Mouse (Mus musculus) hindbrain, embryonic 10.5 days (tissue): ENCODE results near the gene Lbhd2. TPM values are rescaled to one million over a fixed set of nuclear protein-coding genes. Genes with fewer than 3 reads are reported as not detected.

Experiments
- DNase-seq: peaks from one replicate; pipeline ENCODE4 v3.0.0-alpha.2; 2017; ENCODE audit warnings: low spot score
- H3K27ac ChIP-seq: fragments of 300-500 bp; sonication (generic); 2 replicates; pipeline ENCODE4 v1.5.1; 2016; ENCODE audit warnings: mild to moderate bottlenecking, moderate library complexity
- H3K27me3 ChIP-seq: fragments of 300-500 bp; sonication (generic); 2 replicates; pipeline ENCODE4 v1.6.1; 2016; ENCODE audit warnings: mild to moderate bottlenecking; ENCODE audit not compliant: poor library complexity, insufficient read depth, severe bottlenecking
- H3K36me3 ChIP-seq: fragments of 300-500 bp; sonication (generic); 2 replicates; pipeline ENCODE4 v1.6.1; 2016; ENCODE audit warnings: mild to moderate bottlenecking, moderate library complexity
- H3K4me1 ChIP-seq: fragments of 300-500 bp; sonication (generic); replicated peaks from 2 replicates; pipeline ENCODE4 v1.6.1; 2016; ENCODE audit warnings: mild to moderate bottlenecking
- H3K4me3 ChIP-seq: fragments of 300-500 bp; sonication (generic); 2 replicates; pipeline ENCODE4 v1.5.1; 2016; ENCODE audit warnings: mild to moderate bottlenecking, moderate library complexity
- H3K9me3 ChIP-seq: fragments of 300-500 bp; sonication (generic); 2 replicates; pipeline ENCODE4 v1.6.1; 2016; ENCODE audit warnings: mild to moderate bottlenecking, moderate library complexity
- WGBS: fragments of 180-500 bp; shearing (Covaris S2); methylation state at CpG from one replicate; pipeline ENCODE4 v1.1.7; 2016; 5-methylcytosine and 5-hydroxymethylcytosine counted together
- polyA plus RNA-seq: library from polyadenylated mRNA; unstranded; fragments of >200 nt; fragmentation: Nextera tagmentation; extraction: Ambion mirVana; gene quantifications from 2 replicates; pipeline ENCODE4 v1.2.1, GENCODE M21; 2016

The Lbhd2 gene
- polyA plus RNA-seq, 1 experiment from 2014 or later = 0.25 TPM

- Histone ChIP-seq H3K27me3 (peaks cover 99% of the 10 kb centered on the region), H3K36me3 (no peaks in the 10 kb centered on the region), H3K4me3 (0 out of 2 replicates have a peak overlapping the region, but pooled peaks have one; percentile 4), H3K4me1 (peaks cover 62% of the 10 kb centered on the region), H3K27ac (0 out of 2 replicates have a peak overlapping the region, but pooled peaks have one; percentile 20), H3K9me3 (no peaks in the 10 kb centered on the region)
- no peak for DNase-seq
- WGBS = 19% methylated on average over 14 of the region's 14 CpGs
Measured at GRCm38 (mm10) chr12:111448931-111449705, 42.5 kb downstream of the Lbhd2 start.

- 40% methylated on average over 6 of the region's 6 CpGs for whole genome bisulfite sequencing
Measured at GRCm38 (mm10) chr12:111450359-111450758, 43.8 kb downstream of the Lbhd2 start.

GRCm38 (mm10) chr12:111451561-111451960 lies 45.0 kb downstream of the Lbhd2 start:
- no peaks in the 10 kb centered on the region for H3K9me3 ChIP-seq
- H3K4me1 ChIP-seq = peaks cover 56% of the 10 kb centered on the region
- H3K27me3 ChIP-seq = peaks cover 99% of the 10 kb centered on the region
- no peak overlapping the region for H3K4me3 ChIP-seq
- no peak for DNase-seq
- no peaks in the 10 kb centered on the region for H3K36me3 ChIP-seq
- 84% methylated on average over 7 of the region's 7 CpGs for WGBS
- H3K27ac ChIP-seq = no peak overlapping the region

More at GRCm38 (mm10) chr12:111450359-111450758, 43.8 kb downstream of the Lbhd2 start:
- peaks cover 99% of the 10 kb centered on the region for H3K27me3 ChIP-seq
- H3K27ac ChIP-seq = 0 out of 2 replicates have a peak overlapping the region, but pooled peaks have one; percentile 20
- no peaks in the 10 kb centered on the region for H3K9me3 ChIP-seq
- no peaks in the 10 kb centered on the region for H3K36me3 ChIP-seq
- peaks cover 58% of the 10 kb centered on the region for H3K4me1 ChIP-seq
- no peak for DNase-seq
- no peak overlapping the region for H3K4me3 ChIP-seq

- H3K4me1 ChIP-seq = peaks cover 31% of the 10 kb centered on the region
- no peaks in the 10 kb centered on the region for H3K36me3 ChIP-seq
- DNase-seq = no peak
- H3K9me3 ChIP-seq = no peaks in the 10 kb centered on the region
- WGBS = 40% methylated on average over 4 of the region's 4 CpGs
- peaks cover 94% of the 10 kb centered on the region for H3K27me3 ChIP-seq
- no peak overlapping the region for H3K27ac ChIP-seq
- no peak overlapping the region for H3K4me3 ChIP-seq
Measured at GRCm38 (mm10) chr12:111454021-111454420, 47.4 kb downstream of the Lbhd2 start.

- Histone ChIP-seq H3K36me3 (no peaks in the 10 kb centered on the region), H3K27me3 (peaks cover 93% of the 10 kb centered on the region), H3K4me3 (no peak overlapping the region), H3K9me3 (no peaks in the 10 kb centered on the region), H3K27ac (no peak overlapping the region), H3K4me1 (peaks cover 24% of the 10 kb centered on the region)
- no peak for DNase-seq
- WGBS = 65% methylated on average over 10 of the region's 10 CpGs
Measured at GRCm38 (mm10) chr12:111454543-111455280, 48.1 kb downstream of the Lbhd2 start.

GRCm38 (mm10) chr12:111455311-111455846 lies 48.8 kb downstream of the Lbhd2 start:
- DNase-seq = no peak
- Histone ChIP-seq H3K27ac (no peak overlapping the region; the same call in 1 of the 2 replicates), H3K4me3 (no peak overlapping the region), H3K4me1 (peaks cover 18% of the 10 kb centered on the region), H3K36me3 (no peaks in the 10 kb centered on the region), H3K27me3 (peaks cover 93% of the 10 kb centered on the region), H3K9me3 (no peaks in the 10 kb centered on the region)
- 77% methylated on average over 12 of the region's 12 CpGs for WGBS

GRCm38 (mm10) chr12:111455860-111456259 lies 49.3 kb downstream of the Lbhd2 start:
- DNase-seq = no peak
- Histone ChIP-seq H3K36me3 (no peaks in the 10 kb centered on the region), H3K27ac (peak overlapping the region; percentile 18; the same call in 1 of the 2 replicates), H3K9me3 (no peaks in the 10 kb centered on the region), H3K4me3 (no peak overlapping the region), H3K27me3 (peaks cover 92% of the 10 kb centered on the region), H3K4me1 (peaks cover 13% of the 10 kb centered on the region)
- WGBS = 67% methylated on average over 8 of the region's 8 CpGs

- Histone ChIP-seq H3K9me3 (no peaks in the 10 kb centered on the region), H3K36me3 (no peaks in the 10 kb centered on the region), H3K4me3 (no peak overlapping the region), H3K27ac (no peak overlapping the region), H3K4me1 (peaks cover 11% of the 10 kb centered on the region), H3K27me3 (peaks cover 73% of the 10 kb centered on the region)
- DNase-seq = no peak
- 74% methylated on average over 1 of the region's 1 CpGs for WGBS
Measured at GRCm38 (mm10) chr12:111457742-111458141, 51.1 kb downstream of the Lbhd2 start.

Other genes with a start within 250 kb of the Lbhd2 start
- 11.0 and 13.9 TPM in 2 replicates for gene Traf3, start 240.4 kb upstream of the Lbhd2 start, polyA plus RNA-seq
- gene 4930595D18Rik, start 222.3 kb upstream of the Lbhd2 start, polyA plus RNA-seq = not detected in 2 replicates
- gene Amn, start 135.7 kb upstream of the Lbhd2 start, polyA plus RNA-seq = 0.10 and 0.30 TPM in 2 replicates
- gene Cdc42bpb, start 29.1 kb upstream of the Lbhd2 start, polyA plus RNA-seq = 32.6 and 34.7 TPM in 2 replicates
- 4.7 and 5.4 TPM in 2 replicates for gene Exoc3l4, start 10.2 kb downstream of the Lbhd2 start, polyA plus RNA-seq
- 3.0 and 3.2 TPM in 2 replicates for gene Tnfaip2, start 35.7 kb downstream of the Lbhd2 start, polyA plus RNA-seq
- gene Gm266, start 79.0 kb downstream of the Lbhd2 start, polyA plus RNA-seq = 11.6 and 14.1 TPM in 2 replicates
- 570 and 710 TPM in 2 replicates for gene Eif5, start 131.2 kb downstream of the Lbhd2 start, polyA plus RNA-seq
- 49.3 and 52.7 TPM in 2 replicates for gene Mark3, start 167.7 kb downstream of the Lbhd2 start, polyA plus RNA-seq